Mouse (Mus musculus) hindbrain, embryonic 13.5 days (tissue): ENCODE measurements at regions not wholly inside any gene's neighbourhood (a gene's known extent, or its start where the extent isn't known, plus 50 kb on each side); places are given as distances from the start of the nearest gene placed in this dataset.

Experiments used
- ATAC-seq: fragments of 200-750 bp; cut with Nextera tagmentation; 2 replicates; pipeline ENCODE4 v1.8.0; 2017; ENCODE audit warnings: moderate TSS enrichment; ENCODE audit not compliant: low FRiP score
- H3K27ac ChIP-seq: fragments of 300-500 bp; sonication (generic); 2 replicates; pipeline ENCODE4 v1.5.1; 2015; ENCODE audit warnings: inconsistent platforms, mild to moderate bottlenecking, moderate library complexity
- H3K27me3 ChIP-seq: fragments of 300-500 bp; sonication (generic); 2 replicates; pipeline ENCODE4 v1.6.1; 2015; ENCODE audit warnings: mild to moderate bottlenecking, inconsistent platforms
- H3K36me3 ChIP-seq: fragments of 300-500 bp; sonication (generic); 2 replicates; pipeline ENCODE4 v1.6.1; 2015; ENCODE audit warnings: mild to moderate bottlenecking, inconsistent platforms
- H3K4me1 ChIP-seq: fragments of 300-500 bp; sonication (generic); replicated peaks from 2 replicates; pipeline ENCODE4 v1.6.1; 2015; ENCODE audit warnings: inconsistent platforms
- H3K4me2 ChIP-seq: fragments of 300-500 bp; sonication (generic); 2 replicates; pipeline ENCODE4 v1.6.1; 2015; ENCODE audit warnings: inconsistent platforms, mild to moderate bottlenecking, moderate library complexity
- H3K4me3 ChIP-seq: fragments of 300-500 bp; sonication (generic); 2 replicates; pipeline ENCODE4 v1.5.1; 2015; ENCODE audit warnings: mild to moderate bottlenecking, inconsistent platforms
- H3K9ac ChIP-seq: fragments of 300-500 bp; sonication (generic); 2 replicates; pipeline ENCODE4 v1.6.1; 2015; ENCODE audit warnings: mild to moderate bottlenecking, inconsistent platforms
- H3K9me3 ChIP-seq: fragments of 300-500 bp; sonication (generic); 2 replicates; pipeline ENCODE4 v1.6.1; 2016; ENCODE audit warnings: inconsistent platforms
- WGBS: fragments of 180-500 bp; shearing (Covaris S2); methylation state at CpG from one replicate; pipeline ENCODE4 v1.1.7; 2015; 5-methylcytosine and 5-hydroxymethylcytosine counted together

- no peak for ATAC-seq
- H3K27ac ChIP-seq: no peak overlapping the region
- no peaks in the 10 kb centered on the region for H3K36me3 ChIP-seq
- no peak overlapping the region for H3K4me3 ChIP-seq
- peaks cover 10% of the 10 kb centered on the region; the same call in 1 of the 2 replicates for H3K4me1 ChIP-seq
- H3K9me3 ChIP-seq: no peaks in the 10 kb centered on the region
- H3K4me2 ChIP-seq: no peak overlapping the region
- H3K27me3 ChIP-seq: peaks cover 40% of the 10 kb centered on the region
- H3K9ac ChIP-seq: no peak overlapping the region
- WGBS: 11% methylated on average over 6 of the region's 6 CpGs
These were observed 203.9 kb upstream of the Hes1 start for GRCm38 (mm10) chr16:29860306-29860705.

GRCm38 (mm10) chr16:29861056-29861455 is 203.1 kb upstream of the Hes1 start:
- Histone ChIP-seq H3K4me2 (no peak overlapping the region), H3K9me3 (no peaks in the 10 kb centered on the region)
- WGBS: 23% methylated on average over 4 of the region's 4 CpGs

GRCm38 (mm10) chr16:29865075-29865740 is 199.0 kb upstream of the Hes1 start:
- 78% methylated on average over 17 of the region's 17 CpGs for WGBS
- ATAC-seq: no peak
- Histone ChIP-seq H3K4me1 (peaks cover 6% of the 10 kb centered on the region; the same call in 1 of the 2 replicates), H3K4me2 (no peak overlapping the region), H3K9me3 (no peaks in the 10 kb centered on the region), H3K9ac (no peak overlapping the region), H3K27ac (no peak overlapping the region), H3K4me3 (no peak overlapping the region), H3K27me3 (peaks cover 28% of the 10 kb centered on the region), H3K36me3 (no peaks in the 10 kb centered on the region)

More at GRCm38 (mm10) chr16:29861056-29861455, 203.1 kb upstream of the Hes1 start:
- H3K4me3 ChIP-seq: no peak overlapping the region
- H3K36me3 ChIP-seq: no peaks in the 10 kb centered on the region
- no peak overlapping the region for H3K27ac ChIP-seq
- no peak overlapping the region for H3K9ac ChIP-seq
- H3K4me1 ChIP-seq: peaks cover 10% of the 10 kb centered on the region; the same call in 1 of the 2 replicates
- no peak for ATAC-seq
- H3K27me3 ChIP-seq: peaks cover 40% of the 10 kb centered on the region

GRCm38 (mm10) chr16:29871395-29871794 is 192.8 kb upstream of the Hes1 start:
- H3K9ac ChIP-seq: no peak overlapping the region
- H3K27me3 ChIP-seq: peaks cover 14% of the 10 kb centered on the region; the same call in 1 of the 2 replicates
- no peaks in the 10 kb centered on the region for H3K36me3 ChIP-seq
- no peak overlapping the region for H3K4me3 ChIP-seq
- H3K9me3 ChIP-seq: no peaks in the 10 kb centered on the region
- no peak overlapping the region for H3K4me2 ChIP-seq
- H3K4me1 ChIP-seq: peaks cover 5% of the 10 kb centered on the region; the same call in 1 of the 2 replicates
- no peak for ATAC-seq
- 88% methylated on average over 5 of the region's 5 CpGs for WGBS
- no peak overlapping the region for H3K27ac ChIP-seq

- peaks cover 39% of the 10 kb centered on the region for H3K27me3 ChIP-seq
- no peaks in the 10 kb centered on the region for H3K9me3 ChIP-seq
- H3K27ac ChIP-seq: no peak overlapping the region
- ATAC-seq: no peak
- H3K9ac ChIP-seq: no peak overlapping the region
- peaks cover 5% of the 10 kb centered on the region for H3K4me1 ChIP-seq
- H3K36me3 ChIP-seq: no peaks in the 10 kb centered on the region
- no peak overlapping the region for H3K4me2 ChIP-seq
- H3K4me3 ChIP-seq: no peak overlapping the region
- 7% methylated on average over 8 of the region's 8 CpGs for WGBS
These were observed 188.0 kb upstream of the Hes1 start for GRCm38 (mm10) chr16:29876196-29876595.

GRCm38 (mm10) chr16:29877372-29878123 is 186.6 kb upstream of the Hes1 start:
- WGBS: 18% methylated on average over 10 of the region's 10 CpGs

GRCm38 (mm10) chr16:29879665-29880064 is 184.5 kb upstream of the Hes1 start:
- no peaks in the 10 kb centered on the region for H3K9me3 ChIP-seq
- H3K27me3 ChIP-seq: peaks cover 51% of the 10 kb centered on the region
- peaks cover 28% of the 10 kb centered on the region for H3K4me1 ChIP-seq
- no peak overlapping the region for H3K4me2 ChIP-seq
- no peak overlapping the region for H3K4me3 ChIP-seq
- WGBS: 88% methylated on average over 6 of the region's 6 CpGs
- no peak overlapping the region for H3K27ac ChIP-seq
- H3K9ac ChIP-seq: no peak overlapping the region
- ATAC-seq: no peak
- H3K36me3 ChIP-seq: no peaks in the 10 kb centered on the region

More at GRCm38 (mm10) chr16:29877372-29878123, 186.6 kb upstream of the Hes1 start:
- ATAC-seq: no peak
- Histone ChIP-seq H3K36me3 (no peaks in the 10 kb centered on the region), H3K4me1 (peaks cover 14% of the 10 kb centered on the region), H3K27me3 (peaks cover 44% of the 10 kb centered on the region), H3K27ac (no peak overlapping the region), H3K4me3 (no peak overlapping the region), H3K9ac (no peak overlapping the region), H3K4me2 (no peak overlapping the region), H3K9me3 (no peaks in the 10 kb centered on the region)

GRCm38 (mm10) chr16:29881497-29881896 is 182.7 kb upstream of the Hes1 start:
- Histone ChIP-seq H3K9ac (no peak overlapping the region), H3K27ac (no peak overlapping the region), H3K27me3 (peaks cover 62% of the 10 kb centered on the region), H3K4me2 (no peak overlapping the region), H3K9me3 (no peaks in the 10 kb centered on the region), H3K36me3 (no peaks in the 10 kb centered on the region), H3K4me3 (no peak overlapping the region), H3K4me1 (peaks cover 23% of the 10 kb centered on the region)
- 47% methylated on average over 12 of the region's 12 CpGs for WGBS
- no peak for ATAC-seq

- Histone ChIP-seq H3K36me3 (no peaks in the 10 kb centered on the region), H3K4me1 (peaks cover 23% of the 10 kb centered on the region), H3K9me3 (no peaks in the 10 kb centered on the region), H3K9ac (no peak overlapping the region), H3K4me2 (no peak overlapping the region), H3K4me3 (no peak overlapping the region), H3K27me3 (peaks cover 65% of the 10 kb centered on the region), H3K27ac (peak overlapping the region; percentile 58; the same call in 1 of the 2 replicates)
- WGBS: 7% methylated on average over 10 of the region's 10 CpGs
- ATAC-seq: 0 out of 2 replicates have a peak, but pooled peaks have one; percentile 31
These were observed 181.8 kb upstream of the Hes1 start for GRCm38 (mm10) chr16:29882226-29882972.

GRCm38 (mm10) chr16:29883252-29883992 is 180.8 kb upstream of the Hes1 start:
- H3K9ac ChIP-seq: no peak overlapping the region
- ATAC-seq: peak; percentile 60; the same call in 1 of the 2 replicates
- no peak overlapping the region for H3K27ac ChIP-seq
- peaks cover 23% of the 10 kb centered on the region for H3K4me1 ChIP-seq
- no peak overlapping the region for H3K4me3 ChIP-seq
- H3K27me3 ChIP-seq: peaks cover 64% of the 10 kb centered on the region
- H3K9me3 ChIP-seq: no peaks in the 10 kb centered on the region
- H3K36me3 ChIP-seq: no peaks in the 10 kb centered on the region
- 11% methylated on average over 10 of the region's 10 CpGs for WGBS
- no peak overlapping the region for H3K4me2 ChIP-seq

GRCm38 (mm10) chr16:29884899-29885298 is 179.3 kb upstream of the Hes1 start:
- ATAC-seq: no peak
- Histone ChIP-seq H3K9ac (no peak overlapping the region), H3K27me3 (peaks cover 63% of the 10 kb centered on the region), H3K27ac (no peak overlapping the region), H3K4me2 (no peak overlapping the region), H3K9me3 (no peaks in the 10 kb centered on the region), H3K4me3 (no peak overlapping the region), H3K4me1 (peaks cover 23% of the 10 kb centered on the region), H3K36me3 (no peaks in the 10 kb centered on the region)
- 86% methylated on average over 4 of the region's 4 CpGs for WGBS
